Mouse (Mus musculus): ENCODE data around the gene Tln2. TPM values are rescaled to one million over a fixed set of nuclear protein-coding genes. Genes with fewer than 3 reads are reported as not detected.
A peak's percentile ranks its signal among the peaks of the same experiment; 100 is the strongest.

The Tln2 gene
- total RNA-seq, 4 experiments from 2014 or later: 70.6 to 93.7 (median 76.7) TPM

- peak; percentile 50 to 59 for DNase-seq (ENCODE audit: low spot score in 2 of 2)
These were observed 10.2 kb downstream of the Tln2 start for GRCm38 (mm10) chr9:67549332-67549731.

GRCm38 (mm10) chr9:67546650-67547049 lies 12.9 kb downstream of the Tln2 start:
- no peak for DNase-seq (ENCODE audit: low spot score in 2 of 2)

- no peak for DNase-seq (ENCODE audit: low spot score in 2 of 2)
These were observed 13.7 kb downstream of the Tln2 start for GRCm38 (mm10) chr9:67545794-67546193.

GRCm38 (mm10) chr9:67544783-67545182 lies 14.7 kb downstream of the Tln2 start:
- peak; percentile 15 to 41 for DNase-seq (ENCODE audit: low spot score in 2 of 2)

GRCm38 (mm10) chr9:67541948-67542347 lies 17.6 kb downstream of the Tln2 start:
- DNase-seq (ENCODE audit: low spot score in 2 of 2): no peak

- no peak for DNase-seq (ENCODE audit: low spot score in 2 of 2)
These were observed 19.5 kb downstream of the Tln2 start for GRCm38 (mm10) chr9:67539776-67540706.

- DNase-seq (ENCODE audit: low spot score in 2 of 2): no peak
These were observed 25.1 kb downstream of the Tln2 start for GRCm38 (mm10) chr9:67534420-67534819.

- DNase-seq (ENCODE audit: low spot score in 2 of 2): no peak
These were observed 26.2 kb downstream of the Tln2 start for GRCm38 (mm10) chr9:67533260-67533659.

GRCm38 (mm10) chr9:67532631-67533030 lies 26.9 kb downstream of the Tln2 start:
- DNase-seq (ENCODE audit: low spot score in 2 of 2): no peak

GRCm38 (mm10) chr9:67529600-67529999 lies 29.9 kb downstream of the Tln2 start:
- peak in 1 of 2 experiments; percentile 19 for DNase-seq (ENCODE audit: low spot score in 2 of 2)

GRCm38 (mm10) chr9:67527726-67528125 lies 31.8 kb downstream of the Tln2 start:
- no peak for DNase-seq (ENCODE audit: low spot score in 2 of 2)

GRCm38 (mm10) chr9:67521736-67522135 lies 37.8 kb downstream of the Tln2 start:
- DNase-seq (ENCODE audit: low spot score in 2 of 2): no peak

GRCm38 (mm10) chr9:67509510-67509909 lies 50.0 kb downstream of the Tln2 start:
- DNase-seq (ENCODE audit: low spot score in 2 of 2): no peak

- DNase-seq (ENCODE audit: low spot score in 2 of 2): no peak
These were observed 54.7 kb downstream of the Tln2 start for GRCm38 (mm10) chr9:67504669-67505260.

- no peak for DNase-seq (ENCODE audit: low spot score in 2 of 2)
These were observed 57.7 kb downstream of the Tln2 start for GRCm38 (mm10) chr9:67501801-67502200.

GRCm38 (mm10) chr9:67496368-67496767 lies 63.1 kb downstream of the Tln2 start:
- no peak for DNase-seq (ENCODE audit: low spot score in 2 of 2)

GRCm38 (mm10) chr9:67495350-67495749 lies 64.2 kb downstream of the Tln2 start:
- no peak for DNase-seq (ENCODE audit: low spot score in 2 of 2)

- peak in 1 of 2 experiments; percentile 20 for DNase-seq (ENCODE audit: low spot score in 2 of 2)
These were observed 65.5 kb downstream of the Tln2 start for GRCm38 (mm10) chr9:67493876-67494552.

- DNase-seq (ENCODE audit: low spot score in 2 of 2): no peak
These were observed 70.1 kb downstream of the Tln2 start for GRCm38 (mm10) chr9:67489370-67489769.

GRCm38 (mm10) chr9:67486621-67487020 lies 72.9 kb downstream of the Tln2 start:
- no peak for DNase-seq (ENCODE audit: low spot score in 2 of 2)

GRCm38 (mm10) chr9:67485169-67486072 lies 74.1 kb downstream of the Tln2 start:
- no peak for DNase-seq (ENCODE audit: low spot score in 2 of 2)

Data from gastrocnemius, adult 8-10 months (tissue).